Mouse (Mus musculus): ENCODE data around the gene Sucnr1. TPM values are rescaled to one million over a fixed set of nuclear protein-coding genes. Genes with fewer than 3 reads are reported as not detected.
"Not testable (repeated sequence)": the region's sequence is repeated elsewhere in the genome, so short reads cannot be mapped to it uniquely, and the experiment has no call there.

Gene Sucnr1
- polyA plus RNA-seq, 1 experiment from 2014 or later: 2.2 TPM

- 74% methylated on average over 8 of the region's 8 CpGs for WGBS
- no peak overlapping the region for H3K4me2 ChIP-seq
- H3K27me3 ChIP-seq: no peaks in the 10 kb centered on the region
- no peak overlapping the region for H3K4me3 ChIP-seq
- ATAC-seq (ENCODE audit: insufficient number of reproducible peaks, low FRiP score, low TSS enrichment, low read depth): no peak
- H3K36me3 ChIP-seq: no peaks in the 10 kb centered on the region
- H3K4me1 ChIP-seq: no peaks in the 10 kb centered on the region
- H3K9ac ChIP-seq: no peak overlapping the region
- H3K27ac ChIP-seq: no peak overlapping the region
- H3K9me3 ChIP-seq: no peaks in the 10 kb centered on the region
These were observed 9.7 kb downstream of the Sucnr1 start for GRCm38 (mm10) chr3:60091321-60091720.

DNA sequence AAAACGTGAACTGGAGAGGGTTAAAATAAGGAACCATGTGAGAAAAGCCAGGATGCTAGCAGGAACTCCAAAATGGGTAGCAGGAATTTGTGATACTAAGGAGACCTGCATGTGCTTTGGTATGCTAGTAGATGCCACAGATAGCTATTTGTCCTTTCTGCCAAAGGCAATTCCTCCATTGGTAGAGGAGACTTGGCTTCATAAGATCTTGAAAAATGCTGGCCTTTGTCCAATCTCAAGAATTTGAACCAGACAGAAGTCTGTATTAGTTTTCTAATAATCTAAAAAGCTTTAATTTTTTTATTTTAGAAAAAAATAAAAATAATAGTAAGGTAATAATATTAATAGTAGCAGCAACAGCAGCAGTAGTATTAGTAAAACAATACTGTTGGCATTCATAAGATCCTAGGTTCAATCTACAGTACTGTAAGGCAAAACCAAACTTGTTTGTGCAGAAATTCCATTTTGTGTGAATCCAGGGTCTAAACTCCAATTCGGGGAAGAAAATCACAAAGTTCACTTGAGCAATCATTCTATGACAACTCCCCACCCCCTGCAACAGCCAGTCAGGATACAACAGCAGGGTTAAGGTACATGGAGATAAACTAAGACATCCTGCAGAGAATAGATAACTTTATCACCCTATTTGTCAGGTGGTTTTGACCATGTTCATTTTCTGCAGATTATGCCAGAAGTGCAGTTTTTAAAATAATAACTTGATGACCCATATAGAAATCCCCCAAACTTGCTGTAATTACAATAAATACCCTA lies 12.9 kb downstream of the Sucnr1 start:
- H3K4me1 ChIP-seq: no peaks in the 10 kb centered on the region
- ATAC-seq (ENCODE audit: insufficient number of reproducible peaks, low FRiP score, low TSS enrichment, low read depth): no peak
- no peaks in the 10 kb centered on the region for H3K36me3 ChIP-seq
- 65% methylated on average over 2 of the region's 2 CpGs for WGBS
- no peaks in the 10 kb centered on the region for H3K9me3 ChIP-seq
- no peak overlapping the region for H3K27ac ChIP-seq
- H3K9ac ChIP-seq: no peak overlapping the region
- no peaks in the 10 kb centered on the region for H3K27me3 ChIP-seq
- no peak overlapping the region for H3K4me3 ChIP-seq
- no peak overlapping the region for H3K4me2 ChIP-seq

- Histone ChIP-seq H3K9me3 (no peaks in the 10 kb centered on the region), H3K4me2 (no peak overlapping the region), H3K4me1 (no peaks in the 10 kb centered on the region), H3K9ac (no peak overlapping the region), H3K4me3 (no peak overlapping the region), H3K27me3 (no peaks in the 10 kb centered on the region), H3K27ac (no peak overlapping the region), H3K36me3 (no peaks in the 10 kb centered on the region)
- WGBS: 65% methylated on average over 3 of the region's 3 CpGs
- ATAC-seq (ENCODE audit: insufficient number of reproducible peaks, low FRiP score, low TSS enrichment, low read depth): no peak
These were observed 15.3 kb downstream of the Sucnr1 start for GRCm38 (mm10) chr3:60096941-60097340.

- H3K27me3 ChIP-seq: no peaks in the 10 kb centered on the region
These were observed 15.8 kb downstream of the Sucnr1 start for GRCm38 (mm10) chr3:60097485-60097884.

GRCm38 (mm10) chr3:60098521-60098920 lies 16.9 kb downstream of the Sucnr1 start:
- H3K9ac ChIP-seq: no peak overlapping the region
- H3K4me2 ChIP-seq: no peak overlapping the region
- no peak overlapping the region for H3K27ac ChIP-seq
- WGBS: 89% methylated on average over 1 of the region's 1 CpGs
- no peaks in the 10 kb centered on the region for H3K27me3 ChIP-seq
- H3K4me3 ChIP-seq: no peak overlapping the region
- H3K36me3 ChIP-seq: no peaks in the 10 kb centered on the region
- ATAC-seq (ENCODE audit: insufficient number of reproducible peaks, low FRiP score, low TSS enrichment, low read depth): no peak
- H3K4me1 ChIP-seq: no peaks in the 10 kb centered on the region
- H3K9me3 ChIP-seq: no peaks in the 10 kb centered on the region

More at GRCm38 (mm10) chr3:60097485-60097884, 15.8 kb downstream of the Sucnr1 start:
- H3K36me3 ChIP-seq: no peaks in the 10 kb centered on the region
- no peaks in the 10 kb centered on the region for H3K9me3 ChIP-seq
- WGBS: 81% methylated on average over 2 of the region's 2 CpGs
- no peak overlapping the region for H3K4me2 ChIP-seq
- no peaks in the 10 kb centered on the region for H3K4me1 ChIP-seq
- no peak overlapping the region for H3K4me3 ChIP-seq
- H3K9ac ChIP-seq: no peak overlapping the region
- H3K27ac ChIP-seq: no peak overlapping the region
- no peak for ATAC-seq (ENCODE audit: insufficient number of reproducible peaks, low FRiP score, low TSS enrichment, low read depth)

DNA sequence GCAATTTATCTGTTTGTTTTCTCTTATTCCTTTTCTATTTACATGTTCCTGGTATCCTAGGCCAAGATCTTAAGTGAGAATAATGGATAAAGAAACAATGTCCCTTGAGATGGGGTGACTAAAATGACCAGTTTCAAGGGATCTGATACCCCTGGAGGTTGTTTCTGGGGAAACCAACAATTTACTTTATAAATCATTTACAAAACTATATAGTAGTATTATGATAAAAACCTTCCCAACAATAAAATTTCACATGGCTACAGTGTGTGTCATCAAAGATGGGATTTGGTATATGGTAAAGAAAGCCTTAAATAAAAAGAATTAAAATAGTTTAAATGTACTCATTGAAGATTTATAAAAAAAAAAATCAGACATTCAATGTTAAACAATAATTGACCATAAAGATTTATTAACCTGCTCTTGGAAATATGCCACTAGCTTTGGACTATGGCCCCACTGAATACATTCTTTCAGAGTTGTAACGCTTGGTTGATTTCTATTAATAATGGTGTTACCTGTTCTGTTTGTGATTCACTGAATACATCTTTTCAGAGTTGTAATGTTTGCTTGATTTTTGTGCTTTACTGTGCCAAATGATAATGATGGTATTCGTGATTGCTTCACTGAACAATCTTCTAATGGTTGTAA lies 22.9 kb downstream of the Sucnr1 start:
- Histone ChIP-seq H3K27me3 (no peaks in the 10 kb centered on the region), H3K36me3 (no peaks in the 10 kb centered on the region), H3K4me1 (no peaks in the 10 kb centered on the region), H3K4me2 (no peak overlapping the region), H3K9me3 (no peaks in the 10 kb centered on the region), H3K27ac (no peak overlapping the region), H3K4me3 (no peak overlapping the region), H3K9ac (no peak overlapping the region)
- 62% methylated on average over 2 of the region's 2 CpGs for WGBS
- ATAC-seq (ENCODE audit: insufficient number of reproducible peaks, low FRiP score, low TSS enrichment, low read depth): no peak

DNA sequence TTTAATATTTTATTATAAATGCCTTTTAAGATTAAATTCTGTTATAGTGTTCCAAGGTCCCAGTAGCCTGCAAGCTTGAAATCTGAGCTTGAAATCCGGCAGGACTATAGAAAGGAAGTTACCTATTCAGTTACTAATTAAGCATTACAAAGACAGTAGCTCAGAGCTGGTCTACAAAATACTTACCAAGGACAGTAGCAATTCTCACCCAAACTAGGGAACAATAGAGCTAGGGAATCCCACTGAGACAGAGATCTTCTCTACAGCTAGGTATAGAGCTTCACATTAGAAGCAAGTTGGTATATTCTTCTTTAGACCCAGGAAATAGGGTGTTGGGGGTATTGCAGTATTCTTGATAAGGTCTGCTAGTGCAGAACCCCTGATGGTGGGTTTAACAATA lies 24.8 kb downstream of the Sucnr1 start:
- WGBS: 61% methylated on average over 1 of the region's 1 CpGs
- ATAC-seq (ENCODE audit: insufficient number of reproducible peaks, low FRiP score, low TSS enrichment, low read depth); H3K27ac ChIP-seq: not testable (repeated sequence)

DNA sequence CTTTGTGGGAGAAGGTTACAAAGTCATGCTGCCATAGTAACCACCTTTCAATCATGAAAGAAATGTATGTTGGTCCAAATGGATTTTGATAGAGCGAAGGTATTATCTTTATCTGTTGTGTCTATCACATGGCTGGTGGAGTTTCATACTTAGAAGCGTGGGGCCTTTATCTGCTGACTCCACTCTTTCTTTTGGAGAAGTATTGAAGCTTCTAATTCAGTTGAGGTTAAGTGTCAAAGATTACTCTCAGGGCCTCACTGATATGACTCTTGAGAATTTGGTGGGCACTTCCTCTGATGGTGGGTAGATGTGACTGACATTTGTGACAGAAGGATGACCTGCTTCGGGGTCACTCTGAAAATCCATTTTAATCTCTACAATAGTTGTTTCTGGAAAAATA lies 26.1 kb downstream of the Sucnr1 start:
- WGBS: 80% methylated on average over 3 of the region's 3 CpGs
- ATAC-seq (ENCODE audit: insufficient number of reproducible peaks, low FRiP score, low TSS enrichment, low read depth): no peak
- no peak overlapping the region for H3K4me3 ChIP-seq
- H3K4me1 ChIP-seq: no peaks in the 10 kb centered on the region
- H3K4me2 ChIP-seq: no peak overlapping the region
- no peak overlapping the region for H3K27ac ChIP-seq
- H3K9me3 ChIP-seq: no peaks in the 10 kb centered on the region
- H3K9ac ChIP-seq: no peak overlapping the region
- no peaks in the 10 kb centered on the region for H3K36me3 ChIP-seq
- no peaks in the 10 kb centered on the region for H3K27me3 ChIP-seq

More for the DNA sequence above, 24.8 kb downstream of the Sucnr1 start:
- not testable (repeated sequence) for H3K9ac ChIP-seq, H3K4me1 ChIP-seq, H3K4me2 ChIP-seq, H3K4me3 ChIP-seq, H3K36me3 ChIP-seq, H3K27me3 ChIP-seq, H3K9me3 ChIP-seq

DNA sequence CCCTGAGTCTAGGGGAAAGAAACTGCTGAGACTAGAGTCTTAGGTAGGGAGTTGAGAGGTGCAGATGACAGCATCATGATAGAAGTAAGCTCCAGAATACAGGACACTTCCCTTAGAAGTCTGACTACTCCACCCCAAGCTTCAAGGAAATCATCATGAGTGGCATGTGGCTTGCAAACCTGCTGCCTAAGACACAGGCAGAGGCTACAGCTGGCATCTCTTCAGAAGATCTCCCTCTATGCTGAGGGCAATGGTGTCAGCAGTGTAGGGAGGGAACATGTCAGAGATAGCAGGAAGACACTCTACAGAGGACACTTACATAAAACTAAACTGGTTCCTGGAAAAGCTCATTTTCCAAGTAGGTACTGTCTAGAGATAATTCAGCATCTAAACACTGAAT lies 27.1 kb downstream of the Sucnr1 start:
- Histone ChIP-seq H3K27ac (no peak overlapping the region), H3K27me3 (no peaks in the 10 kb centered on the region), H3K4me3 (no peak overlapping the region), H3K4me1 (no peaks in the 10 kb centered on the region), H3K9ac (no peak overlapping the region), H3K36me3 (no peaks in the 10 kb centered on the region), H3K9me3 (no peaks in the 10 kb centered on the region), H3K4me2 (no peak overlapping the region)
- ATAC-seq (ENCODE audit: insufficient number of reproducible peaks, low FRiP score, low TSS enrichment, low read depth): no peak

DNA sequence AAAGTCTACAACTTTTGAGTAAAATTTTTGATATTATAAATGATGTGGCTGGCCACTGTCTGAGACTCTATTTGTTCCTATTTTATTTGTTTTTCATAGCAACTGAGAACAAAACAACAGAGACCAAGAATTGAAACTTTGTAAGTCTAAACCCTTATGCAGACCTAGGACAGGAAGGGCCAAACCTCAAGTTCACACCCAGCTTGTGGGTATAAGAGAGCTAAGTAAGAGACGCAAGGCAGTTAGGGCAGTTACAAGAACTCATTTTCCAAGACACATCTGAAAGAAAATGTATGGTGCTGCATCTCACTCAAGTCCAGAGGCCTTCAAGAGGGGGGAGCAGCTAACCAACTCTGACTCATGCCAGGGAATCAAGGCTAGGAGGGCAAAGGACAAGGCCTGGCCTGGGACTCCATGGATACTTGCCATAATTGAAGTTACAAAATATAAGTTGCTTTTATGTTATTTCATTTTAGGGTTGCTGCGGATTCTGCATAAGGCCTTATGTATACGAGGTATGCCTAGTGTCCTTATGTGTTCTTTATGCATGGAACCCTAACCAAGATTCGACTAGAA lies 29.6 kb downstream of the Sucnr1 start:
- no peak overlapping the region for H3K27ac ChIP-seq
- no peaks in the 10 kb centered on the region for H3K27me3 ChIP-seq
- H3K4me3 ChIP-seq: no peak overlapping the region
- H3K4me2 ChIP-seq: no peak overlapping the region
- H3K36me3 ChIP-seq: no peaks in the 10 kb centered on the region
- no peaks in the 10 kb centered on the region for H3K9me3 ChIP-seq
- H3K9ac ChIP-seq: no peak overlapping the region
- 79% methylated on average over 4 of the region's 4 CpGs for WGBS
- no peak for ATAC-seq (ENCODE audit: insufficient number of reproducible peaks, low FRiP score, low TSS enrichment, low read depth)
- no peaks in the 10 kb centered on the region for H3K4me1 ChIP-seq

DNA sequence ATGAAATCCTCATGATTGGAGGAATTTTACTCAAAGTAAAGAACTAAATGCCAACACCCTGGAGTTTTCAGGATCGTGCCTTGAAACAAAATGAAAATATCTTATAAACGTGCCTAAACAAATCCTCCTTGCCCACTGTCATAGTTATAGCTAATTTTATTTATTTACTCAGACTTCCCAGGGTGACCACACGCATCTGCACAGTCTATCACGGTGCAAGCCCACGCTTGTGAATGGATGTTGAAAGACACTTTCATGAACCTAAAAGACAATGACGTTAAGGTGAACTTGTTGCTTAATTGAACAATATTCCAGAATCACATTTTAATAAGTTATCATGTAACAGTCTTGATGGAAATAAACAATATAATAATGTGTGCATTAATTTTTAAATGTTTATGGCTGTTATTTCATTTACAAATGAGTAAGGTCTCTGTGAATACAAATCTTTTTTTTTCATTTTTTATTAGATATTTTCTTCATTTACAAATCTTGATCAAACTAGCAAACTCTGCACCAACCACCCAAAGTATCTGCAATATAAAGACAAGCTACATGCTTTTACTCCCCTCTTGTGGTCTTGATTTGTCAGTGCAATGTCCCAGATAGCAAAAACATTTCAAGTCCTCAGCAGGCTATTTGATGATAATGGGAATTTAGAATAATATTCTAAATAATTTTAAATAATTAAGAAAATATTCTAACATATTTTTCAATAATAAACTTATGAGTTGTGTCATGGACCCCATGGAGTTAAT lies 30.4 kb downstream of the Sucnr1 start:
- no peak for ATAC-seq (ENCODE audit: insufficient number of reproducible peaks, low FRiP score, low TSS enrichment, low read depth)
- no peak overlapping the region for H3K9ac ChIP-seq
- H3K27me3 ChIP-seq: no peaks in the 10 kb centered on the region
- H3K4me3 ChIP-seq: no peak overlapping the region
- WGBS: 70% methylated on average over 6 of the region's 6 CpGs
- no peaks in the 10 kb centered on the region for H3K36me3 ChIP-seq
- H3K9me3 ChIP-seq: no peaks in the 10 kb centered on the region
- H3K27ac ChIP-seq: no peak overlapping the region
- no peaks in the 10 kb centered on the region for H3K4me1 ChIP-seq
- no peak overlapping the region for H3K4me2 ChIP-seq

DNA sequence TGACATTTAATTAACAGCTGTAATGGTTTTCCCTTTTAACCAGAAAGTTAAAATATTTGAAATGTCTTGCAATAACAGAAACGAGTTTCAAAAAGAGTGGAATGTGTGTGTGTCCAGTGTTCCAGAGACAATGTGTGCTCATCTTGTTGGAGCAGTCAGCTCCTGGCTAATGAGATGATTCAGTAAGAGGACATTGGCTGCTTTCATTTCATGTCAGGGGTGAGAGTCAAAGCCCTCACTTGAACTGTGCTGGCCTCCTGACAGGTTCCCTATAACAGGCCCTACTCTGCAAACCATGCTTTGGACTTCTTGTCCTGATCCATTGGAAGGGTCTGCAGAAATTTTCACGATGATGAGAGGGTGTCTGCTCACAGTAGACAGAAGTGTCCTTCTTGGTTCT lies 32.9 kb downstream of the Sucnr1 start:
- Histone ChIP-seq H3K27me3 (no peaks in the 10 kb centered on the region), H3K36me3 (no peaks in the 10 kb centered on the region), H3K4me3 (no peak overlapping the region), H3K4me2 (no peak overlapping the region), H3K4me1 (no peaks in the 10 kb centered on the region), H3K9me3 (no peaks in the 10 kb centered on the region), H3K27ac (no peak overlapping the region), H3K9ac (no peak overlapping the region)
- ATAC-seq (ENCODE audit: insufficient number of reproducible peaks, low FRiP score, low TSS enrichment, low read depth): no peak
- 44% methylated on average over 2 of the region's 2 CpGs for WGBS
